Mouse (Mus musculus) forebrain, embryonic 12.5 days (tissue): ENCODE results near the gene Becn1. TPM values are rescaled to one million over a fixed set of nuclear protein-coding genes. Genes with fewer than 3 reads are reported as not detected.

Experiments
- ATAC-seq: fragments of 200-750 bp; cut with Nextera tagmentation; 2 replicates; pipeline ENCODE4 v1.8.0; 2017; ENCODE audit warnings: moderate TSS enrichment; ENCODE audit not compliant: low FRiP score
- H3K27ac ChIP-seq: fragments of 300-500 bp; sonication (generic); 2 replicates; pipeline ENCODE4 v1.5.1; 2016; ENCODE audit warnings: mild to moderate bottlenecking
- H3K27me3 ChIP-seq: fragments of 300-500 bp; sonication (generic); 2 replicates; pipeline ENCODE4 v1.6.1; 2016; ENCODE audit warnings: mild to moderate bottlenecking
- H3K36me3 ChIP-seq: fragments of 300-500 bp; sonication (generic); replicated peaks from 2 replicates; pipeline ENCODE4 v1.6.1; 2016; ENCODE audit warnings: mild to moderate bottlenecking
- H3K4me1 ChIP-seq: fragments of 300-500 bp; sonication (generic); 2 replicates; pipeline ENCODE4 v1.6.1; 2016
- H3K4me2 ChIP-seq: fragments of 300-500 bp; sonication (generic); 2 replicates; pipeline ENCODE4 v1.6.1; 2016; ENCODE audit warnings: mild to moderate bottlenecking, moderate library complexity
- H3K4me3 ChIP-seq: fragments of 300-500 bp; sonication (generic); replicated peaks from 2 replicates; pipeline ENCODE4 v1.5.1; 2016; ENCODE audit warnings: mild to moderate bottlenecking
- H3K9ac ChIP-seq: fragments of 300-500 bp; sonication (generic); 2 replicates; pipeline ENCODE4 v1.6.1; 2016; ENCODE audit warnings: mild to moderate bottlenecking
- H3K9me3 ChIP-seq: fragments of 300-500 bp; sonication (generic); 2 replicates; pipeline ENCODE4 v1.6.1; 2016
- WGBS: fragments of 180-500 bp; shearing (Covaris S2); methylation state at CpG from one replicate; pipeline ENCODE4 v1.1.7; 2016; 5-methylcytosine and 5-hydroxymethylcytosine counted together
- polyA plus RNA-seq: library from polyadenylated mRNA; unstranded; fragments of >200 nt; fragmentation: Nextera tagmentation; extraction: Ambion mirVana; gene quantifications from 2 replicates; pipeline ENCODE4 v1.2.1, GENCODE M21; 2016

Gene Becn1
- polyA plus RNA-seq, 1 experiment from 2014 or later: 169 TPM

- Histone ChIP-seq H3K27me3 (peaks cover 43% of the 10 kb centered on the region), H3K27ac (0 out of 2 replicates have a peak within 1 kb of the TSS, but pooled peaks have one; percentile 38), H3K4me1 (peaks cover 54% of the 10 kb centered on the region), H3K9me3 (no peaks in the 10 kb centered on the region), H3K9ac (peak within 1 kb of the TSS; percentile 67), H3K36me3 (peaks cover 14% of the 10 kb centered on the region; the same call in 1 of the 2 replicates), H3K4me3 (peak within 1 kb of the TSS; percentile 49), H3K4me2 (peak within 1 kb of the TSS; percentile 96)
- peak; percentile 84 for ATAC-seq
- WGBS: under 1% methylated on average over 43 of the region's 43 CpGs
These were observed 41.9 kb downstream of the Becn1 start, which contains the start of gene Wnk4 for GRCm38 (mm10) chr11:101259948-101260825. TSS of gene Wnk4 (plus strand) at chr11:101260567.

GRCm38 (mm10) chr11:101259261-101259712, 42.8 kb downstream of the Becn1 start:
- ATAC-seq: no peak
- Histone ChIP-seq H3K27ac (0 out of 2 replicates have a peak overlapping the region, but pooled peaks have one; percentile 38), H3K36me3 (peaks cover 14% of the 10 kb centered on the region; the same call in 1 of the 2 replicates), H3K4me1 (peaks cover 53% of the 10 kb centered on the region), H3K4me2 (peak overlapping the region; percentile 96), H3K4me3 (no peak overlapping the region), H3K9me3 (no peaks in the 10 kb centered on the region), H3K9ac (no peak overlapping the region), H3K27me3 (peaks cover 35% of the 10 kb centered on the region)
- 48% methylated on average over 6 of the region's 6 CpGs for WGBS

GRCm38 (mm10) chr11:101255826-101256775, 46.0 kb downstream of the Becn1 start:
- peaks cover 4% of the 10 kb centered on the region for H3K27me3 ChIP-seq
- H3K9ac ChIP-seq: no peak overlapping the region
- H3K4me1 ChIP-seq: peaks cover 39% of the 10 kb centered on the region
- H3K27ac ChIP-seq: no peak overlapping the region
- 89% methylated on average over 13 of the region's 13 CpGs for WGBS
- H3K9me3 ChIP-seq: no peaks in the 10 kb centered on the region
- no peak for ATAC-seq
- H3K4me3 ChIP-seq: no peak overlapping the region
- H3K4me2 ChIP-seq: no peak overlapping the region
- H3K36me3 ChIP-seq: peaks cover 14% of the 10 kb centered on the region; the same call in 1 of the 2 replicates

GRCm38 (mm10) chr11:101253613-101254389, 48.3 kb downstream of the Becn1 start, which contains the start of gene Vps25:
TSS of gene Vps25 (plus strand) at chr11:101253707.
- peak within 1 kb of the TSS; percentile 90 for H3K4me3 ChIP-seq
- ATAC-seq: peak; percentile 78
- WGBS: under 1% methylated on average over 40 of the region's 40 CpGs
- H3K4me2 ChIP-seq: peak within 1 kb of the TSS; percentile 95
- H3K36me3 ChIP-seq: peaks cover 14% of the 10 kb centered on the region; the same call in 1 of the 2 replicates
- H3K27ac ChIP-seq: peak within 1 kb of the TSS; percentile 88
- H3K27me3 ChIP-seq: peaks cover 3% of the 10 kb centered on the region; the same call in 1 of the 2 replicates
- H3K9ac ChIP-seq: peak within 1 kb of the TSS; percentile 91
- no peaks in the 10 kb centered on the region for H3K9me3 ChIP-seq
- H3K4me1 ChIP-seq: peaks cover 18% of the 10 kb centered on the region

GRCm38 (mm10) chr11:101252941-101253340, 49.1 kb downstream of the Becn1 start:
- H3K27ac ChIP-seq: no peak overlapping the region
- 0 out of 2 replicates have a peak, but pooled peaks cover 5% of the 10 kb centered on the region for H3K36me3 ChIP-seq
- peaks cover 16% of the 10 kb centered on the region for H3K4me1 ChIP-seq
- no peaks in the 10 kb centered on the region for H3K9me3 ChIP-seq
- 19% methylated on average over 7 of the region's 7 CpGs for WGBS
- peak overlapping the region; percentile 91 for H3K9ac ChIP-seq
- no peak for ATAC-seq
- peak overlapping the region; percentile 95 for H3K4me2 ChIP-seq
- H3K27me3 ChIP-seq: peaks cover 7% of the 10 kb centered on the region
- H3K4me3 ChIP-seq: peak overlapping the region; percentile 90

- H3K27me3 ChIP-seq: peaks cover 26% of the 10 kb centered on the region
- no peak overlapping the region for H3K4me2 ChIP-seq
- H3K27ac ChIP-seq: no peak overlapping the region
- no peaks in the 10 kb centered on the region for H3K9me3 ChIP-seq
- H3K9ac ChIP-seq: no peak overlapping the region
- WGBS: 82% methylated on average over 2 of the region's 2 CpGs
- H3K4me3 ChIP-seq: no peak overlapping the region
- 0 out of 2 replicates have a peak, but pooled peaks cover 4% of the 10 kb centered on the region for H3K36me3 ChIP-seq
- H3K4me1 ChIP-seq: peaks cover 27% of the 10 kb centered on the region
- ATAC-seq: no peak
These were observed 51.1 kb downstream of the Becn1 start for GRCm38 (mm10) chr11:101251031-101251430.

- no peaks in the 10 kb centered on the region for H3K36me3 ChIP-seq
- no peak overlapping the region for H3K4me3 ChIP-seq
- ATAC-seq: no peak
- H3K9ac ChIP-seq: no peak overlapping the region
- 39% methylated on average over 14 of the region's 14 CpGs for WGBS
- H3K27me3 ChIP-seq: peaks cover 46% of the 10 kb centered on the region
- H3K27ac ChIP-seq: no peak overlapping the region
- no peaks in the 10 kb centered on the region for H3K9me3 ChIP-seq
- H3K4me1 ChIP-seq: peaks cover 25% of the 10 kb centered on the region
- no peak overlapping the region for H3K4me2 ChIP-seq
These were observed 53.7 kb downstream of the Becn1 start for GRCm38 (mm10) chr11:101248258-101248994.

- H3K36me3 ChIP-seq: no peaks in the 10 kb centered on the region
- 78% methylated on average over 6 of the region's 6 CpGs for WGBS
- peaks cover 52% of the 10 kb centered on the region for H3K27me3 ChIP-seq
- H3K9me3 ChIP-seq: no peaks in the 10 kb centered on the region
- H3K4me3 ChIP-seq: no peak overlapping the region
- no peak overlapping the region for H3K9ac ChIP-seq
- peaks cover 18% of the 10 kb centered on the region for H3K4me1 ChIP-seq
- H3K27ac ChIP-seq: no peak overlapping the region
- H3K4me2 ChIP-seq: no peak overlapping the region
- no peak for ATAC-seq
These were observed 54.5 kb downstream of the Becn1 start for GRCm38 (mm10) chr11:101247521-101248030.

- Histone ChIP-seq H3K4me1 (peaks cover 18% of the 10 kb centered on the region), H3K36me3 (no peaks in the 10 kb centered on the region), H3K4me3 (peak overlapping the region; percentile 61), H3K27ac (0 out of 2 replicates have a peak overlapping the region, but pooled peaks have one; percentile 20), H3K4me2 (peak overlapping the region; percentile 98), H3K9ac (peak overlapping the region; percentile 76), H3K9me3 (no peaks in the 10 kb centered on the region), H3K27me3 (peaks cover 52% of the 10 kb centered on the region)
- 6% methylated on average over 7 of the region's 7 CpGs for WGBS
- peak; percentile 39; the same call in 1 of the 2 replicates for ATAC-seq
These were observed 55.4 kb downstream of the Becn1 start for GRCm38 (mm10) chr11:101246702-101247012.

GRCm38 (mm10) chr11:101245855-101246701, 56.0 kb downstream of the Becn1 start, which contains the start of gene Ramp2:
TSS of gene Ramp2 (plus strand) at chr11:101246028.
- H3K9ac ChIP-seq: peak within 1 kb of the TSS; percentile 76

More at GRCm38 (mm10) chr11:101245855-101246701, 56.0 kb downstream of the Becn1 start, which contains the start of gene Ramp2:
- H3K4me1 ChIP-seq: peaks cover 18% of the 10 kb centered on the region
- peaks cover 52% of the 10 kb centered on the region for H3K27me3 ChIP-seq
- H3K27ac ChIP-seq: 0 out of 2 replicates have a peak within 1 kb of the TSS, but pooled peaks have one; percentile 20
- ATAC-seq: peak; percentile 60
- H3K36me3 ChIP-seq: no peaks in the 10 kb centered on the region
- H3K4me2 ChIP-seq: peak within 1 kb of the TSS; percentile 98
- H3K9me3 ChIP-seq: no peaks in the 10 kb centered on the region
- WGBS: under 1% methylated on average over 62 of the region's 63 CpGs
- peak within 1 kb of the TSS; percentile 61 for H3K4me3 ChIP-seq
